Mouse (Mus musculus) olfactory bulb, adult 2 months (tissue): ENCODE measurements around the gene Zfp639.

Experiments
- CTCF ChIP-seq: fragments of 200-500 bp; IDR thresholded peaks from 2 replicates; pipeline ENCODE4 v1.5.1; 2012; ENCODE audit warnings: low read depth, mild to moderate bottlenecking, low read length, moderate library complexity; ENCODE audit not compliant: insufficient read depth
- POLR2A ChIP-seq: fragments of 200-500 bp; IDR thresholded peaks from 2 replicates; pipeline ENCODE4 v1.6.1; 2012; ENCODE audit warnings: mild to moderate bottlenecking, low read depth, low read length, moderate library complexity; ENCODE audit not compliant: insufficient read depth

GRCm38 (mm10) chr3:32506366-32507225 is 3.5 kb upstream of the Zfp639 start:
- TF ChIP-seq CTCF (no peak), POLR2A (no peak)
